Mouse (Mus musculus): ENCODE measurements around the gene Wscd2. TPM values are rescaled to one million over a fixed set of nuclear protein-coding genes. Genes with fewer than 3 reads are reported as not detected.

The Wscd2 gene
- total and polyA plus RNA-seq, 3 experiments, result 0.38 to 0.51 (median 0.39) TPM

GRCm38 (mm10) chr5:113449336-113449735, 40.8 kb upstream of the Wscd2 start:
- H3K4me3 ChIP-seq (replicated peaks in 1 of 3; ENCODE audit: low read depth in 2 of 3, low read length in 2 of 3, poor library complexity in 1 of 3), result no peak overlapping the region
- no peak overlapping the region for H3K4me2 ChIP-seq (ENCODE audit: insufficient read depth, low read depth, poor library complexity, severe bottlenecking)
- DNase-seq (ENCODE audit: extremely low read depth), result no peak
- dilution Hi-C loops (cut with MboI; ENCODE audit: extremely low pct_ligation_motif_present, extremely low pct_unique_long_range_greater_than_20kb, low sequenced_read_pairs) (no loop called here), in situ Hi-C loops (cut with MboI; ENCODE audit: low pct_ligation_motif_present, low pct_unique_long_range_greater_than_20kb, low sequenced_read_pairs) (no loop called here)
- peaks cover 24% of the 10 kb centered on the region for H3K9me3 ChIP-seq (replicated peaks; ENCODE audit: low read length)
- no peaks in the 10 kb centered on the region for H3K36me3 ChIP-seq (replicated peaks in 1 of 2; ENCODE audit: control insufficient read depth in 1 of 2, insufficient read depth in 1 of 2, low read length in 1 of 2)
- no peak for TF ChIP-seq MEF2A (IDR thresholded peaks at IDR 0.05; ENCODE audit: borderline replicate concordance, low read depth, low read length)
- TF ChIP-seq RCOR1 (conservative IDR thresholded peaks at IDR 0.05; ENCODE audit: low read depth, low read length), result no peak
- no peak for TF ChIP-seq IRF4 (IDR thresholded peaks at IDR 0.05; ENCODE audit: low read depth, low read length)
- no peak for TF ChIP-seq TCF12 (IDR thresholded peaks at IDR 0.05; ENCODE audit: low read depth, low read length)
- TF ChIP-seq ZMIZ1 (IDR thresholded peaks at IDR 0.05; ENCODE audit: low read depth, low read length), result no peak
- TF ChIP-seq TBP (conservative IDR thresholded peaks at IDR 0.05; ENCODE audit: low read depth, low read length), result no peak
- TF ChIP-seq ZKSCAN1 (IDR thresholded peaks at IDR 0.05; ENCODE audit: borderline replicate concordance, low read depth, low read length), result no peak
- no peak for TF ChIP-seq POLR2A (IDR thresholded peaks at IDR 0.05; ENCODE audit: low read depth, low read length)
- no peak for TF ChIP-seq SMC3 (IDR thresholded peaks at IDR 0.05; ENCODE audit: low read depth, low read length)
- no peak for TF ChIP-seq NRF1 (IDR thresholded peaks at IDR 0.05; ENCODE audit: low read depth, low read length)
- TF ChIP-seq GABPA (IDR thresholded peaks at IDR 0.05; ENCODE audit: insufficient replicate concordance, low read depth, low read length), result no peak
- no peak for TF ChIP-seq CHD2 (IDR thresholded peaks at IDR 0.05; ENCODE audit: low read length)
- no peak for TF ChIP-seq ZC3H11A (IDR thresholded peaks at IDR 0.05; ENCODE audit: low read depth, low read length)
- TF ChIP-seq SIN3A (IDR thresholded peaks at IDR 0.05; ENCODE audit: low read length), result no peak
- TF ChIP-seq CTCF (conservative IDR thresholded peaks at IDR 0.05 in 1 of 2, IDR thresholded peaks at IDR 0.05 in 1 of 2; ENCODE audit: low read depth in 2 of 2, low read length in 2 of 2), result no peak
- no peaks in the 10 kb centered on the region for H3K4me1 ChIP-seq (ENCODE audit: control insufficient read depth in 1 of 2, insufficient read depth in 2 of 2)
- peaks cover 9% of the 10 kb centered on the region for H3K27me3 ChIP-seq (replicated peaks)
- H3K9ac ChIP-seq (ENCODE audit: insufficient read depth, low read depth), result no peak overlapping the region
- no peak overlapping the region for H3K27ac ChIP-seq (ENCODE audit: insufficient read depth, low read depth)
- no peaks in the 10 kb centered on the region for H3K79me2 ChIP-seq (replicated peaks; ENCODE audit: control insufficient read depth, extremely low read depth, insufficient read depth, poor library complexity, severe bottlenecking)

- Histone ChIP-seq H3K9ac (ENCODE audit: insufficient read depth, low read depth) (no peak overlapping the region), H3K4me3 (replicated peaks in 1 of 3; ENCODE audit: low read depth in 2 of 3, low read length in 2 of 3, poor library complexity in 1 of 3) (no peak overlapping the region), H3K4me1 (ENCODE audit: control insufficient read depth in 1 of 2, insufficient read depth in 2 of 2) (no peaks in the 10 kb centered on the region), H3K36me3 (replicated peaks in 1 of 2; ENCODE audit: control insufficient read depth in 1 of 2, insufficient read depth in 1 of 2, low read length in 1 of 2) (no peaks in the 10 kb centered on the region), H3K9me3 (replicated peaks; ENCODE audit: low read length) (peaks cover 22% of the 10 kb centered on the region), H3K27ac (ENCODE audit: insufficient read depth, low read depth) (no peak overlapping the region), H3K4me2 (ENCODE audit: insufficient read depth, low read depth, poor library complexity, severe bottlenecking) (no peak overlapping the region), H3K27me3 (replicated peaks) (peaks cover 38% of the 10 kb centered on the region), H3K79me2 (replicated peaks; ENCODE audit: control insufficient read depth, extremely low read depth, insufficient read depth, poor library complexity, severe bottlenecking) (no peaks in the 10 kb centered on the region)
- TF ChIP-seq GABPA (IDR thresholded peaks at IDR 0.05; ENCODE audit: insufficient replicate concordance, low read depth, low read length) (no peak), UBTF (IDR thresholded peaks at IDR 0.05; ENCODE audit: low read depth, low read length) (no peak), TBP (conservative IDR thresholded peaks at IDR 0.05; ENCODE audit: low read depth, low read length) (no peak), NRF1 (IDR thresholded peaks at IDR 0.05; ENCODE audit: low read depth, low read length) (no peak), ZC3H11A (IDR thresholded peaks at IDR 0.05; ENCODE audit: low read depth, low read length) (no peak), CHD2 (IDR thresholded peaks at IDR 0.05; ENCODE audit: low read length) (no peak), EP300 (IDR thresholded peaks at IDR 0.05; ENCODE audit: low read length) (no peak), CHD1 (IDR thresholded peaks at IDR 0.05; ENCODE audit: low read depth, low read length) (no peak), SMC3 (IDR thresholded peaks at IDR 0.05; ENCODE audit: low read depth, low read length) (no peak), POLR2A (IDR thresholded peaks at IDR 0.05; ENCODE audit: low read depth, low read length) (no peak), MEF2A (IDR thresholded peaks at IDR 0.05; ENCODE audit: borderline replicate concordance, low read depth, low read length) (no peak), ZMIZ1 (IDR thresholded peaks at IDR 0.05; ENCODE audit: low read depth, low read length) (no peak), IRF4 (IDR thresholded peaks at IDR 0.05; ENCODE audit: low read depth, low read length) (no peak), PAX5 (IDR thresholded peaks at IDR 0.05; ENCODE audit: low read length) (no peak), RAD21 (IDR thresholded peaks at IDR 0.05; ENCODE audit: low read depth, low read length) (no peak), RCOR1 (conservative IDR thresholded peaks at IDR 0.05; ENCODE audit: low read depth, low read length) (no peak), MAFK (IDR thresholded peaks at IDR 0.05; ENCODE audit: insufficient replicate concordance, low read length) (no peak), MAX (IDR thresholded peaks at IDR 0.05; ENCODE audit: low read length) (no peak)
- DNase-seq (ENCODE audit: extremely low read depth), result no peak
- in situ Hi-C loops (cut with MboI; ENCODE audit: low pct_ligation_motif_present, low pct_unique_long_range_greater_than_20kb, low sequenced_read_pairs) (no loop called here), dilution Hi-C loops (cut with MboI; ENCODE audit: extremely low pct_ligation_motif_present, extremely low pct_unique_long_range_greater_than_20kb, low sequenced_read_pairs) (no loop called here)
These were observed 37.4 kb upstream of the Wscd2 start for GRCm38 (mm10) chr5:113452691-113453090.

Measured in CH12.LX (cell line).